Mouse (Mus musculus) limb, embryonic 15.5 days (tissue): Measurements from ENCODE around the gene Sh2d2a. TPM values are rescaled to one million over a fixed set of nuclear protein-coding genes. Genes with fewer than 3 reads are reported as not detected.
A peak's percentile ranks its signal among the peaks of the same experiment; 100 is the strongest.
"Not testable (repeated sequence)": the region's sequence is repeated elsewhere in the genome, so short reads cannot be mapped to it uniquely, and the experiment has no call there.

Source experiments
- ATAC-seq: fragments of 200-750 bp; cut with Nextera tagmentation; 2 replicates; pipeline ENCODE4 v1.8.0; 2017; ENCODE audit warnings: low read depth, moderate TSS enrichment; ENCODE audit not compliant: insufficient number of reproducible peaks, low FRiP score, low TSS enrichment
- H3K27ac ChIP-seq: fragments of 300-500 bp; sonication (generic); 2 replicates; pipeline ENCODE4 v1.5.1; 2015; ENCODE audit warnings: moderate library complexity, mild to moderate bottlenecking, inconsistent platforms
- H3K27me3 ChIP-seq: fragments of 300-500 bp; sonication (generic); 2 replicates; pipeline ENCODE4 v1.6.1; 2015; ENCODE audit warnings: inconsistent platforms
- H3K36me3 ChIP-seq: fragments of 300-500 bp; sonication (generic); 2 replicates; pipeline ENCODE4 v1.6.1; 2015; ENCODE audit warnings: inconsistent platforms
- H3K4me1 ChIP-seq: fragments of 300-500 bp; sonication (generic); 2 replicates; pipeline ENCODE4 v1.6.1; 2015; ENCODE audit warnings: inconsistent platforms
- H3K4me2 ChIP-seq: fragments of 300-500 bp; sonication (generic); 2 replicates; pipeline ENCODE4 v1.6.1; 2015; ENCODE audit warnings: mild to moderate bottlenecking, inconsistent platforms
- H3K4me3 ChIP-seq: fragments of 300-500 bp; sonication (generic); 2 replicates; pipeline ENCODE4 v1.5.1; 2015; ENCODE audit warnings: mild to moderate bottlenecking, inconsistent platforms
- H3K9ac ChIP-seq: fragments of 300-500 bp; sonication (generic); 2 replicates; pipeline ENCODE4 v1.6.1; 2015; ENCODE audit warnings: inconsistent platforms
- H3K9me3 ChIP-seq: fragments of 300-500 bp; sonication (generic); 2 replicates; pipeline ENCODE4 v1.6.1; 2016; ENCODE audit warnings: inconsistent platforms
- WGBS: fragments of 180-500 bp; shearing (Covaris S2); methylation state at CpG from one replicate; pipeline ENCODE4 v1.1.7; 2015; 5-methylcytosine and 5-hydroxymethylcytosine counted together
- polyA plus RNA-seq: library from polyadenylated mRNA; unstranded; fragments of >200 nt; fragmentation: Nextera tagmentation; extraction: Ambion mirVana; gene quantifications from 2 replicates; pipeline ENCODE4 v1.2.1, GENCODE M21; 2015

Gene Sh2d2a
- polyA plus RNA-seq, result 0.05 TPM in 1 of 2 replicates, not detected in the other

DNA sequence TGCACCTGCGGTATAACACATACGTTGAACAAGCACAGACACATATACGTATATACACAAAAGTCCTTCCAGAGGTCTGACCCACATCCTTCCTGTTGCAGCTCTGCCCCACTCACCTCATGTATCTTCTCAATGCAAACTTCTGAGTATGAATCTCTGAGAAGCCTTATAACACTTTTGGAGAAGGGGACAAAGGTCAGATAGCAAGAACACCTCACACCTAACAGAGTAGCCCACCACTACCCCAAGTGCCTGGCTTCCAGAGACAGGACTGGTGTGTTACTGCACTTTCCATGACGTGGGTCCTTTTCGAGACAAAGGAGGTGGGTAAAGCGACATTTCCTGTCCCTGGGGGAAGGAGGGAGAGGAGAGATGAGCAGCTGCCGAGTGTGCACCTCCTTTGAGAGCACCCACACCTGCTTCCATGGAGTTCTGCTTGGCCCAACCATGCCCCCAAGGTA lies at the start of gene Sh2d2a:
Sh2d2a (plus strand) TSS at position 106 of the 461 bp plus-strand sequence.
- Histone ChIP-seq H3K4me3 (no peak within 1 kb of the TSS), H3K4me1 (no peaks in the 10 kb centered on the region), H3K9me3 (no peaks in the 10 kb centered on the region), H3K27ac (no peak within 1 kb of the TSS), H3K4me2 (no peak within 1 kb of the TSS), H3K9ac (no peak within 1 kb of the TSS), H3K36me3 (no peaks in the 10 kb centered on the region), H3K27me3 (no peaks in the 10 kb centered on the region; the same call in 1 of the 2 replicates)
- no peak for ATAC-seq
- WGBS, result 74% methylated on average over 7 of the region's 7 CpGs

DNA sequence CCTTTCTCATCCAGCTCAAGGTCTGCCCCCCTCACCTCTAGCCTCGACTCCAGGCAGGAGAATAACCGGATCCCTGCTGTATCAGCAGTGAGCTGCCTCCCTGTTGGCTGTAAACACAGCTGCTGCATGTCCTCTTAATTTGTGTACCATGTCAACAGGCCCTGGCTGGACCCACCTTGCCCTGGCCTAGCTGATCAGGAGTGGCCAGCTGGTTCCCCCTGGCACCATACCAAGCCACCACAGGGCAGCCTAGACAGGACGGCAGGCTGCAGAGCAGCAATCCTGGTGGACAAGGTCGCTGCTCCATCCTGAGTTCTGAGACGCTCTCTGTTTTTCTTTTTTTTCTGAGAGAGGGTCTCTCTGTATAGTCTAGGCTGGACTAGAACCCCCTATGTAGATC lies 44.9 kb upstream of the Sh2d2a start:
- Histone ChIP-seq H3K36me3 (no peaks in the 10 kb centered on the region), H3K9ac (no peak overlapping the region), H3K4me3 (no peak overlapping the region), H3K27me3 (peaks cover 99% of the 10 kb centered on the region), H3K4me1 (peaks cover 18% of the 10 kb centered on the region), H3K4me2 (no peak overlapping the region), H3K9me3 (no peaks in the 10 kb centered on the region), H3K27ac (no peak overlapping the region)
- WGBS, result 61% methylated on average over 5 of the region's 5 CpGs
- ATAC-seq, result no peak

DNA sequence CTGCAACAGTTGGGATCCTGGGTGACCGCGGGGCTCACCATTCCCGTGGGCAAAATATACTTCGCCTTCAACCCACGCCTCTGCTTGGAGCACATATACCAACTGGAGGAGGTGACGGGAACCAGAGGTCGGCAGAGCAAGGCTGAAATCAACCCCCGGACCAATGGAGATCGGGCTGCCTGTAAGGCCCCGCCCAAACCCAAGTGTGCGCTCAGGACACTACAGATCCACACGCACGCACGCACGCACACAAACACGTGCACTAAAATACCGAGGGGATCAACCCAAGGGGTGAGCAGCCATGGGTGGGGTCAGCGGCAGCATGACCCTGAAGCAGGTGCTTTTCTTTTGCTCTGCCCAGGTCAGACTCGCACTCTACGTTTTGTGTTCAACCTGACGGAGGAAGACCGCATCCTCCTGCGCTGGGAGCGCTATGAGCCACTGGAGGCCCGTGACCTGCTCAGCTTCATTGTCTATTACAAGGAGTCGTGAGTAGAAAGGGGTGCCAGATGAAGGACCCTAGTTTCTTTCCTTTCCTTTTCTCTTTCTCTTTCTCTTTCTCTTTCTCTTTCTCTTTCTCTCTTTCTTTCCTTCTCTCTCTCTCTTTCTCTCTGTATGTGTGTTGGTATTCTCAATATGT lies 42.4 kb upstream of the Sh2d2a start:
- H3K9ac ChIP-seq, result no peak overlapping the region
- H3K4me2 ChIP-seq, result peak overlapping the region; percentile 40
- H3K27me3 ChIP-seq, result peaks cover 97% of the 10 kb centered on the region
- H3K27ac ChIP-seq, result no peak overlapping the region
- no peaks in the 10 kb centered on the region for H3K36me3 ChIP-seq
- H3K9me3 ChIP-seq, result no peaks in the 10 kb centered on the region
- peaks cover 8% of the 10 kb centered on the region for H3K4me1 ChIP-seq
- peak overlapping the region; percentile 17 for H3K4me3 ChIP-seq
- no peak for ATAC-seq
- 3% methylated on average over 26 of the region's 26 CpGs for WGBS

DNA sequence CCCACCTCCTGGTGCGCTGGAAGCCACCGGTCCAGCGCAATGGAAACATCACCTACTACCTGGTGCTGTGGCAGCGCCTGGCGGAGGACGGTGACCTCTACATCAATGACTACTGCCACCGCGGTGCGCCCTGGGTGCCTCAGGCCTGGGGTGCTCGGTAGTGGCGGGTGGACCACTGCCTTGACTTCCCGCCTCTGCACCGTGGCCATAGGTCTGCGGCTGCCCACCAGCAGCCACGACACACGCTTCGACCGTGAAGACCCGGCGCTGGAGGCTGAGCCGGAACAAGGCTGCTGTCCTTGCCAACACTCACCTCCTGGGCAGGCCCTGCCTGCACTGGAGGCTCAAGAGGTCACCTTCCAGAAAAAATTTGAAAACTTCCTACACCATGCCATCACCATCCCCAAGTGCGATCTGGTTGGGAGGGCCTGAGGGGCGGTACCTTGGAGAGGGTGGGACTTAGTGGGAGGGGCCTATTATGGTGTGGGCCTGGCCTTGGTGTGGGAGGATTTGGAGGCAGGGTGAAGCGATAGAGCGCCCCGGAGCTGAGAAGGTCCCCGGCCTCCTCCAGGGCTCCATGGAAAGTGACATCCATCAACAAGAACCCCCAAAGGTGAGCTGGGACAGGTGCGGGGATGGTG lies 37.1 kb upstream of the Sh2d2a start:
- H3K27ac ChIP-seq, result no peak overlapping the region
- H3K4me3 ChIP-seq, result peak overlapping the region; percentile 21
- no peak for ATAC-seq
- WGBS, result 4% methylated on average over 28 of the region's 28 CpGs
- H3K9ac ChIP-seq, result no peak overlapping the region
- H3K36me3 ChIP-seq, result no peaks in the 10 kb centered on the region
- H3K4me1 ChIP-seq, result peaks cover 13% of the 10 kb centered on the region
- H3K4me2 ChIP-seq, result peak overlapping the region; percentile 34
- H3K9me3 ChIP-seq, result no peaks in the 10 kb centered on the region
- peaks cover 78% of the 10 kb centered on the region for H3K27me3 ChIP-seq

DNA sequence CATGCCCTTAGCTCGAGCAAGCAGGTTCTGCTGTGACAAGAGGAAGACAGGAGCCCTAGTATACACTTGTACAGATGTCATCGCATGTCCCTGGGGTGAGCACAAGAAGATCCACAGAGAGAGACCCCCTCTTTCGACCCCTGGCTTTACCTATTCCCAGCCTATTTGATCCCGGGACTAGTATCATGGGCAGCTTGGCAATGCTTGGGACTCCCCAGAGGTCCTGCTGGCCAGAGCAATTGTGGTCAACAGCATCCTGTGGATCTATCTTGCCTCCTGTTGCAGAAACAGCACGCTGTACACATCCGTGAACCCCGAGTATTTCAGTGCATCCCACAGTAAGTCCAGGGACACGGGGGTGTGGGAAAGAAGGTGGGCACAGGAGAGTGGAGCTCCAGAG lies 35.3 kb upstream of the Sh2d2a start:
- no peak for ATAC-seq
- 78% methylated on average over 8 of the region's 8 CpGs for WGBS

DNA sequence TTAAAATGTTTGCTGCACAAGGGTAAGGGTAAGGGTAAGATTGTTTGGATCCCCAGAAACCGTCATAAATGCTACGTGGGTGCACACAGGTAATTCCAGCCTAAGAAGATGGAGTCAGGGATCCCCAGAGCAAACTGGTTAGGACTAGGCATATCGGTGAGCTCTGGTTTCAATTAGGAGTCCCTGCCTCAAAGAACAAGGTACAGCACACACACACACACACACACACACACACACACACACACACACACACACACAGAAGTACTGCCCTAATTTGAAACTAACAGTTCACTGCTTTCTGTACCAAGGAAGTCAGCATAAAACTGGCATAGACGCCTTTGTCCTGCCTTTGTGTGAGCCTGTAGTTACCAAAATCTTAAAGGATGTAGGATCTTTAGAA lies 34.1 kb upstream of the Sh2d2a start:
- Histone ChIP-seq H3K9me3 (no peaks in the 10 kb centered on the region), H3K36me3 (no peaks in the 10 kb centered on the region), H3K4me1 (peaks cover 15% of the 10 kb centered on the region), H3K27me3 (peaks cover 71% of the 10 kb centered on the region), H3K4me3 (no peak overlapping the region), H3K4me2 (no peak overlapping the region), H3K9ac (no peak overlapping the region), H3K27ac (no peak overlapping the region)
- WGBS, result 34% methylated on average over 4 of the region's 4 CpGs
- no peak for ATAC-seq

More for the DNA sequence above, 35.3 kb upstream of the Sh2d2a start:
- no peaks in the 10 kb centered on the region for H3K36me3 ChIP-seq
- H3K27me3 ChIP-seq, result peaks cover 71% of the 10 kb centered on the region
- no peak overlapping the region for H3K4me2 ChIP-seq
- H3K9ac ChIP-seq, result no peak overlapping the region
- peaks cover 13% of the 10 kb centered on the region for H3K4me1 ChIP-seq
- no peaks in the 10 kb centered on the region for H3K9me3 ChIP-seq
- H3K27ac ChIP-seq, result no peak overlapping the region
- H3K4me3 ChIP-seq, result no peak overlapping the region

DNA sequence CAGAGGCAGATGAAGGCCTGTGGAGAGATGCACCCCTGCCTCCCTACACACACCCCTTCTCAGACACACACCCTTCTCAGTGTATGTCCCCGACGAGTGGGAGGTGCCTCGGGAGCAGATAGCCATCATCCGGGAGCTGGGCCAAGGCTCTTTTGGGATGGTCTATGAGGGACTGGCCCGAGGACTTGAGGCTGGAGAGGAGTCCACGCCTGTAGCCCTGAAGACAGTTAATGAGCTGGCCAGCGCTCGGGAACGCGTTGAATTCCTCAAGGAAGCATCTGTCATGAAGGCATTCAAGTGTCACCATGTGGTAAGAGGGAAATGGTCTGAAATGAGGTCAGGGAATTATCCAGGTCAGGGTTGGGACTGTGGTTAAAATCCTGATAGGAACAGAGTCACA lies 33.7 kb upstream of the Sh2d2a start:
- no peak overlapping the region for H3K9ac ChIP-seq
- no peak overlapping the region for H3K27ac ChIP-seq
- H3K4me1 ChIP-seq, result peaks cover 15% of the 10 kb centered on the region
- peaks cover 72% of the 10 kb centered on the region for H3K27me3 ChIP-seq
- 38% methylated on average over 10 of the region's 10 CpGs for WGBS
- H3K36me3 ChIP-seq, result no peaks in the 10 kb centered on the region
- no peak overlapping the region for H3K4me3 ChIP-seq
- no peak for ATAC-seq
- H3K4me2 ChIP-seq, result no peak overlapping the region
- no peaks in the 10 kb centered on the region for H3K9me3 ChIP-seq

DNA sequence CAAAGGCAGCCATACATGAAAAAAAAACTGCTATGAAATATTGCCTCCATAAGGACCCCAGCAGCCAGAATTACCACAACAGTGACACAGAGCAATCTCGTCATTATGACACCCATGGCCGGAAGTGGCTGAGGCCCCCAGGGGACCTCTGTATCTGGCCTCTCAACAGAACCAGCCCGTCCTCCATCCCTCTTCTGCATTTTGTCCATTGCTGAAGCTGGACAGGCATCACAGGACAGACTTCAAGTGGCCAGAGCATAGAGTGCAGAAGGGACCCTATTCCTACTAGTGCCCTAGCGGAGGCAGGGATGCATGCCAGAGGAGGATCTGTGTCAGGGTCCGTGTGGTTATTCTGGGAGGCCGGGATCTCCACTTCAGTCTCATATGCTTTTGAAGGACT lies 30.4 kb upstream of the Sh2d2a start:
- H3K27ac ChIP-seq, result no peak overlapping the region
- no peak overlapping the region for H3K9ac ChIP-seq
- no peak for ATAC-seq
- H3K36me3 ChIP-seq, result no peaks in the 10 kb centered on the region
- H3K27me3 ChIP-seq, result peaks cover 55% of the 10 kb centered on the region
- 57% methylated on average over 6 of the region's 6 CpGs for WGBS
- H3K4me3 ChIP-seq, result no peak overlapping the region
- 0 out of 2 replicates have a peak, but pooled peaks cover 2% of the 10 kb centered on the region for H3K4me1 ChIP-seq
- H3K4me2 ChIP-seq, result no peak overlapping the region
- no peaks in the 10 kb centered on the region for H3K9me3 ChIP-seq

DNA sequence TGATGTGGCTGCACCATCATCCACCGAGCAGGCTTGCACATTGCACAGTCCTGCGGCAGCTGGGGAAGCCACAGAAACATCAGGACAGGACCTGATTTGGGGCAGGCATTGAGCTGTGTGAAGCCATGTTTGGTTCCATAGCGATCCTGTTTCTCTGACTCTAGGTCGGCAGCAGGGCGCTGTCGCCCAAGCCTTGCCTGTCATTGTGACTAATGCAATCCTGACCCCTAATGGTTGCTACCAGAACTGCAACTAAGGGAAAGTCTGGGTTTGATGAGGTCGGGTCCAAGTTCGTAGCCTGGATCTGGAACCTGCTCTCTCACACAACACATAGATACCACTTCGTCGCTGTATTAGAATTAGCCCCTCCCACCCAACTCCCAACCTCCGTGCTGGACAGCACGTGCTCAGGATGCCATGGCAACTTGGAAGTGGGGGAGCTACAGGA lies 29.9 kb upstream of the Sh2d2a start:
- Histone ChIP-seq H3K27me3 (peaks cover 50% of the 10 kb centered on the region), H3K4me3 (no peak overlapping the region), H3K27ac (no peak overlapping the region), H3K4me1 (0 out of 2 replicates have a peak, but pooled peaks cover 2% of the 10 kb centered on the region), H3K9me3 (no peaks in the 10 kb centered on the region), H3K9ac (no peak overlapping the region), H3K36me3 (no peaks in the 10 kb centered on the region), H3K4me2 (0 out of 2 replicates have a peak overlapping the region, but pooled peaks have one; percentile 15)
- WGBS, result 6% methylated on average over 12 of the region's 12 CpGs
- no peak for ATAC-seq

DNA sequence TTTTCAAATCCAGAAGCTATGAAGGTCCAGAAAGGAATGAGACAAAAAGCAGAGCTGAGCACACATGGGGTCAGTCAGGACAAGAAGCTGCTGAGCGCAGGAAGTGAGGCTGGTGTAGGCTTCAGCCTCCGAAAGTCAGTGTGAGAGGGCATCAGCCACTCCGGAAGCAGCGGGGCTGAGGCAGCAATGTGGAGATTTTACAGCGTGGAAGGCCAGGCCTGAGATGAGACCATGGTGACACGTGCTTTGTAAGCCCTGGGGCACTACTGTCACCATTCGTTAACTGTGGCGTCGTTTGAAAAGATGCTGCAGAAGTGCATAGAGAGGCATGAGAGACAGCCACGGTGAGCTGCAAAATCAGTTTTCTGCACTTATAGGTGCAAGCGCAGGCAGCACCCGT lies 28.3 kb upstream of the Sh2d2a start:
- H3K9ac ChIP-seq, result no peak overlapping the region
- no peaks in the 10 kb centered on the region for H3K9me3 ChIP-seq
- 56% methylated on average over 12 of the region's 12 CpGs for WGBS
- H3K4me1 ChIP-seq, result 0 out of 2 replicates have a peak, but pooled peaks cover 2% of the 10 kb centered on the region
- H3K4me2 ChIP-seq, result no peak overlapping the region
- no peaks in the 10 kb centered on the region for H3K36me3 ChIP-seq
- H3K27ac ChIP-seq, result no peak overlapping the region
- H3K4me3 ChIP-seq, result no peak overlapping the region
- ATAC-seq, result no peak
- peaks cover 47% of the 10 kb centered on the region for H3K27me3 ChIP-seq

DNA sequence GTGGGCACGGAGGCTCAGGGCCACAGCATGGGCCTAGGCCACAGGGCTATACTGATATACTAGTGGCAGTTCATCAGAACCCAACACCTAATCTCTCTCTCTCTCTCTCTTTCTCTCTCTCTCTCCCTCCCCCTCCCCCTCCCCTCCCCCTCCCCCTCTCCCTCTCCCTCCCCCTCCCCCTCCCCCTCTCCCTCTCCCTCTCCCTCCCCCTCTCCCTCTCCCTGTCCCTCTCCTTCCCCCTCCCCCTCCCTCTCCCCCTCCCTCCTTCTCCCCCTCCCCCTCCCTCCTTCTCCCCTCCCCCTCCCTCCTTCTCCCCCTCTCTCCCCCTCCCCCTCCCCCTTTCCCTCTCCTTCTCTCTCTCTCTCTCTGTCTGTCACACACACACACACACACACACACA lies 22.3 kb upstream of the Sh2d2a start, which contains the start of gene Pear1:
Pear1 (minus strand) TSS at position 101 of the 400 bp plus-strand sequence.
- not testable (repeated sequence) for H3K27me3 ChIP-seq, H3K9ac ChIP-seq, H3K4me1 ChIP-seq, H3K27ac ChIP-seq, H3K9me3 ChIP-seq, H3K4me3 ChIP-seq, ATAC-seq, H3K4me2 ChIP-seq, H3K36me3 ChIP-seq
- 100% methylated on average over 1 of the region's 1 CpGs for WGBS

DNA sequence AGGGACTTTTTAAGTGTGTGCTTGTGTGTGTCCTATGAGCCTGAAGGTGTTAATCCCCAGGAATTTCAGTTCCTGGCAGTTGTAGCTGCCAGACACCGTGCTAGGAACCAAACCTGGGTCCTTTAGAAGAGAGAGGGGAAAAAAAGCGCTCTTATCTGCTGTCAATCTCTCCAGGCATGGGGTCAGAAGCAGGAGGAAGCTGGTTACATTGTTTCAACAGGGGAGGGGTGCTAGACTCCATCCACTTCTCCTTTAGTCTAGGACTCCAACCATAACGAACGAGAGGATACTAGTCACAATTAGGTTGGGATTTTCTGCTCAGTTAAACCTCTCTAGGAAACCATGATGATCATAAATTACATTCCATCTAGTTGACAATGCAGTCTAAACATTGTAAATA lies 18.1 kb upstream of the Sh2d2a start:
- no peak for ATAC-seq
- Histone ChIP-seq H3K4me3 (no peak overlapping the region), H3K27ac (no peak overlapping the region), H3K4me2 (no peak overlapping the region), H3K4me1 (no peaks in the 10 kb centered on the region), H3K36me3 (no peaks in the 10 kb centered on the region), H3K9ac (no peak overlapping the region), H3K9me3 (no peaks in the 10 kb centered on the region), H3K27me3 (no peaks in the 10 kb centered on the region)
- WGBS, result 48% methylated on average over 4 of the region's 4 CpGs
